Mouse (Mus musculus): ENCODE results near the gene Rab3a.
A peak's percentile ranks its signal among the peaks of the same experiment; 100 is the strongest.

Rab3a gene

GRCm38 (mm10) chr8:70742981-70743655 lies 11.4 kb upstream of the Rab3a start:
- no peak for DNase-seq

DNA sequence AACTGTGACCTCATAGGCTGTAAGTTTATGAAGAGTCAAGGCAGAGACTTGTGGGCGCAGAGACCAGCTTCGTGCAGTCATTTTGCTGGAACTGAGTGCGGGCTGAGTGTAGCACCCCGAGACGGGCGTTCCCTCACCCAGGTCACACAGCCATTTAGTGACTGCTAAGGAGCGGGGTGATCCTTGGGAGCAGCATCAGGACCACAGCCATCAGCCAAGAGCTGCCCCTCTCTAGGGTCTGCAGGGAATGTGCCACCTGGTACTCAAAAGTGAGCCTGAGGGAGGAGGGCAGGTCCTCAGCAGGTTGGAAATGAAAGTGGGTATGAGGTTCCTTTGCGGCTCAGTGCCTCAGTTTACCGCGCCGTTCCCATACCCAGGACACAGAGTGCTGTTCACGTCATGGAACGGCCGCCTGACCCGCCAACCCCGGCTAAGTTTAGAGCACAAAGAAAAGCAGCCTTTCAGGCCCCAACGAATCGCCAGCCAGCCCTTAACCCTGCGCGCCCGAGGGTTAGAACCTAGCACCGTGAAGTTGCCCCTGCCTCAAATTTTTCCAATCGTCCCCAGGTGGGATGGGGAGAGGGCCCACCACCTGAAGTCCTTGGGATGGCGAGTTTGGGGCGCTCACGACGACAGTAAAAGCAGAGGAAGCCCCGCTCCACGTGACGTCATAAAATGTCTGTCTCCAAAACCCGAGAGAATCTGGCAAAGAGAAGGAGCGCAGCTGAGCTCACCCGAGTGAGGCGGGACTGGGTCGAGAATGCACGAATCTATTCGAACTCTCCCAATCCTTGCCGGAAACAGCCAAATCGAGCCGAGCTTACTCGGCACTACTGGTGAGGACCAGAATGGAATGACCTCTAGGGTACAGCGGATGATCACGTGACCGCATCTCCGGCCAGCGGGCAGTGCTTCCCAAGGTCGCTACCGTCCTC lies 10.6 kb upstream of the Rab3a start:
- peak; percentile 44 for DNase-seq

DNA sequence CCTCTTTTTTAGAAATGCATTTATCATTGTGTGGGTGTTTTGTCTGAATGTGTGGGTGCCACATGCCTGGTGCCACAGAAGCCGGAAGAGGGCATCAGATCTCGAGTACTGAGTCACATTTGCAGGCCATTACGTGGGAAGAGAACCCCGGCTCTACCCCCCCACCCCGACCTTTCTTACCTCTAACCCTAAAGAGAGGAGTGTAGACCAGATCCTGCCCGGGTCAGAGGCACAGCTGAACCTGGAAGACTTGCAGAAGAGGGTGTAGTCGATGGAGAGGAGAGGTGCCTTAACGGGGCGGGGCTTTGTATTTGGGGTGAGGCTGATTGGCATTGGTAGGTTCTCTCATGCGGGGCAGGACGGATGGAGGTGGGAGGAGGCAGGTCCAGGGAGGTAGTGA lies 9.7 kb upstream of the Rab3a start:
- DNase-seq = no peak

DNA sequence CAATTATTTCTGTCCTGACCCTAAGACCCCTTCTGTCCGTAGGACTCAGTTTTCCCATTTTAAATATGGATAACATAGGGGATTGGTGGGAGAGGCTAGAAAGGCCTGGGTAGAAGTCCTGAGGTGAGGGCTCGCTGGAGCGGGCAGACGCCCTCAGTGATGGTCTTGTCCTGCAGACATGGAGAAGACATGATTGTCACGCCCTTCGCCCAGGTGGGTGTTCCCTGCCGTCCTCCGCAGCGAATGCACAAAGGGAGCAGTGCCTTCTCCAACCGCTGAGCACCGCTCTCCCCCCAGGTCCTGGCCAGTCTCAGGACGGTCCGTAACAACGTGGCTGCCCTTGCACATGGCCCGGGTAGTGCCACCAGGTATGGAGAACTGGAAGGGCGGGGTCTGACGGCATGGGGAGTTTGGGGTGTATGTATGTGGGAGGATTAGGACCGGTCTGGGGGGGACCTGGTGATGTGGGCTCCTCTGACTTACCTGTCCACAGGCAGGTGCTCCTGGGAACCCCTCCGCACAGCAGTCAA lies 8.7 kb upstream of the Rab3a start:
- DNase-seq = no peak

GRCm38 (mm10) chr8:70746676-70747075 lies 7.8 kb upstream of the Rab3a start:
- no peak for DNase-seq

DNA sequence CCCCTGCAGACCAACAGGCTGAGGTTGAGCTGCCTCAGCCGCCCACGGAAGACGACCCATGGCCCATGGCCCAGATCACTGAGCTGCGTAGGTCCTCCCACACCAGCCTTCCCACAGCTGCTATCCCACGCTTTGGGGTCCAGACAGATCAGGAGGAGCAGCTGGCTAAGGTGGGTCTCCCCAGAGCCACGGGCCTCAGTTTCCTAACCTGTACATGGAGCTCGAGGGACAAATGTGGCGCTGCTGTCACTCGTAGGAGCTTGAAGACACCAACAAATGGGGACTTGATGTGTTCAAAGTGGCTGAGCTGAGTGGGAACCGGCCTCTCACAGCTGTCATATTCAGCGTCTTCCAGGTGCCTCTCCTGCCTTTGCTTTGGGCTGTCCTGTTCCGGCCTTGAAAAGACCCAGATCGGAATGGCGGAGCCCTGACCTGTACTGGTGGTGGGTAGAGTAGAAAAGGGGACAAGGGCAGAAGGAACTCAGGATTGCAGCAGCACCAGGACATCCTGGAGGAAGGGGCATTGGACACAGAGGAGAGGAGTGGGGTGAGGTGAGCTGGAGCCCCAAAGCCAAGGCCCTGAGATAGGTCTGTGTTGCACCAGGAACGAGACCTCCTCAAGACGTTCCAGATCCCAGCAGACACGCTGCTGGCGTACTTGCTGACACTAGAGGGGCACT lies 7.1 kb upstream of the Rab3a start:
- DNase-seq = no peak

GRCm38 (mm10) chr8:70748246-70749096 lies 6.0 kb upstream of the Rab3a start:
- DNase-seq = no peak

DNA sequence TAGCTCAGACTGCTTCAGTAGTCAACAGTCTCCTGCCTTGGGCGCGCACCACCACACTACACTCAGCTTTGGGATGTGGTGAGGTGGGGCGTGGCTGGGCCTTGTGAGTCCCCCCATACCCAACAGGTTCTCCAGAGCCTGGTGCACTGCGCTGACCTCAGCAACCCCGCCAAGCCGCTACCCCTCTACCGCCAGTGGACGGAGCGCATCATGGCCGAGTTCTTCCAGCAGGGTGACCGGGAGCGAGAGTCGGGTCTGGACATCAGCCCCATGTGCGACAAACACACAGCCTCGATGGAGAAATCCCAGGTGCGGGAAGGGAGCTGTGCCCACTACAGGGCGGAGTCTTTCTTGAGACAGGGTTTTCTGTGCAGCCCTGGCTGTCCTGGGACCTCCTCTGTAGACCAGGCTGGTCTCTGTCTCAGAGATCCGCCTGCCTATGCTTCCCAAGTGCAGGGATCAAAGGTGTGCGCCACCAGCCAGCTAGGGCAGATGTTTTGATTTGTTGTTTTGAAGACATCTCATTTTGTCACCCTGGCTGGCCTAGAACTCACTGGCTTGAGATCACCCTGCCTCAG lies 5.3 kb upstream of the Rab3a start:
- no peak for DNase-seq

GRCm38 (mm10) chr8:70750128-70750680 lies 4.3 kb upstream of the Rab3a start:
- DNase-seq = no peak

GRCm38 (mm10) chr8:70752000-70752764 lies 2.3 kb upstream of the Rab3a start:
- peak; percentile 65 for DNase-seq

DNA sequence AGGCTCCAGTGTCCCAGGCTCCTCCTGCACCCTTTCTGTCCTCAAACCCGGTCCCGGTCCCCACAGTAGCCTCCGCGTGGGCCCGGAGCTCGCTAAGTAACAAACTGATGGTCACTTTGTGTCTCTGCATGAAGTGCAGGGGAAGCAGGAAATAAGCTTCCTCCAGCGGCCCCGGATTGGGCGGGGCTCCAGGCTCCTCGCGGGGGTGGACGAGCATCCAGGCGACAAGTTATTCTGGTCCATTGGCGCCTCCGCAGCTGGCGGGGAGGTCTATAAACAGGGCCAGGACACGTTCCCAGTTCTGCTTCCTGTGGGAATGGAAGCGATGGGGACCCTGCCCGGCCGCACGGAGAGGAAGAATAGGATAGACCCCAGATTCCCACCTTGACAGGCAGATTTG lies 1.3 kb upstream of the Rab3a start:
- peak; percentile 71 for DNase-seq

GRCm38 (mm10) chr8:70754871-70755660 lies 587 bp downstream of the Rab3a start:
- peak; percentile 90 for DNase-seq

GRCm38 (mm10) chr8:70755661-70756475 lies 1.4 kb downstream of the Rab3a start:
- DNase-seq = peak; percentile 66

DNA sequence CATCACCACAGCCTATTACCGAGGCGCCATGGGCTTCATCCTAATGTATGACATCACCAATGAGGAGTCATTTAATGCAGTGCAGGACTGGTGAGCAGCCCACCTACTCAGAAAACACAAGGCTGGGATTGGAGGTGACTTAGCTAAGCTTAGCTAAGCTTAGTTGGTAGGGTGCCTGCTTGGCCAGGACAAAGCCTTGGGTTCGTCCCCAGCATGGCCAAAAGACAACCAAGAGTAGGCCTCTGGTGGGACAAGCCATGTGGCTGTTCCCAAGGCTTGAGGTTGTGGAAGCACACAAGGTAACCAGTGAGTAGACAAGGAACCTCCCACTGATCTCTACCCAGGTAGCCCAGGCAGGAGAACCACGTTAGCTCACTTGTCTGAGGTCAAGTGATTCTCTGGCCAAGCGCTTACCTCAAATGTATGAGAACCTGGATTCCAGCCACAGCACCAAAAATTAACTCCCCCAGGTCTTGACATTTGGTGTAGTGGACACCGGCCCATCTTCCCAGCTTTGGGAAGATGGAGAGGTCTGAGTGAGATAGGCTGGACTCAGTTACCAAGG lies 2.1 kb downstream of the Rab3a start:
- peak; percentile 59 for DNase-seq

- DNase-seq = peak; percentile 56
Observed at GRCm38 (mm10) chr8:70757523-70758307, 3.2 kb downstream of the Rab3a start.

DNA sequence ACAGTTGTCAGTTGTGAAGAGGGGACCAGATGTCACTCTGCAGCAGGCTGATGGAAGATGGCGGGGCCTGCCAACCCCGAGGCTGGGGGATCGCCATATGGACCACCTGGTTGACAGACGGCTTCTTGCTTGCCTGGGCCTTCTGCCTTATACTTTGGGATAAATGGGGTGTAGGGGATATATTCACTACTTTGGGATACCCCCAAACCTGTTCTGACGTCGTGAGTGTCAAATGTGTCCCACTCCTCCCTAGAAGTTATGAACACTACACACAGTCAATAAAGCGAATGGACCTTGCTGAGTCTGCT lies 3.8 kb downstream of the Rab3a start:
- DNase-seq = no peak

- peak; percentile 74 for DNase-seq
Observed at GRCm38 (mm10) chr8:70758616-70759561, 4.4 kb downstream of the Rab3a start.
